Mouse (Mus musculus): ENCODE results near the gene Fam206a.

Fam206a gene

GRCm38 (mm10) chr4:56801907-56802668, at the start of gene Fam206a, which contains the start of gene Elp1:
Gene Fam206a, plus strand, starts transcription at chr4:56802345.
Gene Elp1, minus strand, starts transcription at chr4:56802331.
- peak; percentile 92 for ATAC-seq (ENCODE audit: low TSS enrichment)

- no peak for ATAC-seq (ENCODE audit: low TSS enrichment)
Observed at GRCm38 (mm10) chr4:56756021-56756420, 46.1 kb upstream of the Fam206a start.

GRCm38 (mm10) chr4:56756966-56757600, 45.1 kb upstream of the Fam206a start:
- ATAC-seq (ENCODE audit: low TSS enrichment) = peak; percentile 28; the same call in 1 of the 2 replicates

- no peak for ATAC-seq (ENCODE audit: low TSS enrichment)
Observed at GRCm38 (mm10) chr4:56757693-56758092, 44.5 kb upstream of the Fam206a start.

- peak; percentile 93 for ATAC-seq (ENCODE audit: low TSS enrichment)
Observed at GRCm38 (mm10) chr4:56767861-56768284, 34.3 kb upstream of the Fam206a start.

GRCm38 (mm10) chr4:56768913-56769312, 33.2 kb upstream of the Fam206a start:
- ATAC-seq (ENCODE audit: low TSS enrichment) = no peak

GRCm38 (mm10) chr4:56771065-56771464, 31.1 kb upstream of the Fam206a start:
- no peak for ATAC-seq (ENCODE audit: low TSS enrichment)

GRCm38 (mm10) chr4:56791373-56791772, 10.8 kb upstream of the Fam206a start:
- peak; percentile 85 for ATAC-seq (ENCODE audit: low TSS enrichment)

- peak; percentile 66 for ATAC-seq (ENCODE audit: low TSS enrichment)
Observed at GRCm38 (mm10) chr4:56802669-56803150, 565 bp downstream of the Fam206a start.

GRCm38 (mm10) chr4:56809050-56809449, 6.9 kb downstream of the Fam206a start:
- no peak for ATAC-seq (ENCODE audit: low TSS enrichment)

GRCm38 (mm10) chr4:56811642-56812041, 9.5 kb downstream of the Fam206a start:
- no peak for ATAC-seq (ENCODE audit: low TSS enrichment)

GRCm38 (mm10) chr4:56812096-56812495, 10.0 kb downstream of the Fam206a start:
- no peak for ATAC-seq (ENCODE audit: low TSS enrichment)

GRCm38 (mm10) chr4:56815131-56815530, 13.0 kb downstream of the Fam206a start:
- ATAC-seq (ENCODE audit: low TSS enrichment) = no peak

- peak; percentile 68 for ATAC-seq (ENCODE audit: low TSS enrichment)
Observed at GRCm38 (mm10) chr4:56820017-56820550, 17.9 kb downstream of the Fam206a start.

- ATAC-seq (ENCODE audit: low TSS enrichment) = no peak
Observed at GRCm38 (mm10) chr4:56824231-56824630, 22.1 kb downstream of the Fam206a start.

- ATAC-seq (ENCODE audit: low TSS enrichment) = no peak
Observed at GRCm38 (mm10) chr4:56828932-56829331, 26.8 kb downstream of the Fam206a start.

GRCm38 (mm10) chr4:56829511-56829921, 27.4 kb downstream of the Fam206a start:
- no peak for ATAC-seq (ENCODE audit: low TSS enrichment)

- ATAC-seq (ENCODE audit: low TSS enrichment) = no peak
Observed at GRCm38 (mm10) chr4:56831013-56831609, 29.0 kb downstream of the Fam206a start.

- ATAC-seq (ENCODE audit: low TSS enrichment) = no peak
Observed at GRCm38 (mm10) chr4:56831998-56832397, 29.9 kb downstream of the Fam206a start.

- ATAC-seq (ENCODE audit: low TSS enrichment) = no peak
Observed at GRCm38 (mm10) chr4:56837661-56838060, 35.5 kb downstream of the Fam206a start.

- ATAC-seq (ENCODE audit: low TSS enrichment) = no peak
Observed at GRCm38 (mm10) chr4:56840297-56840696, 38.2 kb downstream of the Fam206a start.

- no peak for ATAC-seq (ENCODE audit: low TSS enrichment)
Observed at GRCm38 (mm10) chr4:56842501-56842900, 40.4 kb downstream of the Fam206a start.

Data from frontal cortex, adult (tissue).